Mouse (Mus musculus): ENCODE data around the gene Gm21987.

The Gm21987 gene

DNA sequence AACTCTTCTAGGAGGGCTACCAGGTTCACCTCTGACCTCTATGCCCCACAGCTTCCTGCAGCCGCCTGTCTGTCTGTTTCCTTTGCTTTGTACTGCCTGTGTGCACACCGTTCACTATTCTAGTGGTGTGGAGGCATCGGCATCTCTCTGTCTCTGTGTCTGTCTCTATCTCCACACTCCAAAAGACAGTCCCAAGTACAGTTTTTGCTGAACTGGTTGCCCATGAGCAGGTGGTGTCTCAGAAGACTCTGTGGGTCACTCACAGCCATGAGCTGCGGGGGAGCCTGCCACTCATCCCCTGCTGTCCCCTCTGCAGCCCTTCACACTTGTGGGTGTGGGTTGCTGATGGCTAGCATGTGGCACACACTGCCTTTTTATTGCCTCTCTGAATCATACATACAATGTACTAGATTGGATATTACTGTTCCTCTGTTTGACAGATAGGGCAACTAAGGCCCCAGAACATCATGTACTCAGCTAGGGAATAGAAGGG, 23.2 kb downstream of the Gm21987 start:
- no peak for DNase-seq (ENCODE audit: extremely low spot score, low read depth, low spot score)

- DNase-seq (ENCODE audit: extremely low spot score, low read depth, low spot score): no peak
Observed at GRCm38 (mm10) chr16:38370633-38371374, 24.0 kb downstream of the Gm21987 start.

DNA sequence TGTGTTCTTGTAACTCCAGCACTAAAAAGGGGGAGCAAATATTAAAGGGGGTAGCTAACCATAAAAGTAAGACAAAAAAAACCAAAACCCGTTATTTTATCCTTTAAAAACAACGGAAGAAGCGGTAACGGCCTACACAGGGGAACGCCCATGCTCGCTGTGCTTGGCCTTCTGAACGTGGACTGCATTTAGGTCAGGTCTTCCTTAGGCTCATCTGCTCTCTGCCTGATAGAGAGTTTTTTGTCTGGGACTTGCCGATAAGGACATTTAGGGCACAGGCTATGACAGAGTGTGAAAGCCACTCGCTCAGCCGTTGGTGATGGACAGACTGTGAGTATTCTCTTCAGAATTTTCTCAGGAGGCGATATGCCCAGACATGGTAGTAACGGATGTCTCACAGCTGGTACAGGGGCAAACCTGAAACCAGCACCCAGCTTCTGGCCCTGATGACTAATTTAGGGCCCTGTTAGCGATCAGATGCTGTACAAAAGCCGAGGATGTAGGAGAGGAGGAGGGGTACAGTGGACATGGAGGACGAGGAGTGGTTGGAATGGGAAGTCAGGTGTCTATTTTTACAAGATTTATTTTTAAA, 25.0 kb downstream of the Gm21987 start:
- DNase-seq (ENCODE audit: extremely low spot score, low read depth, low spot score): no peak

DNA sequence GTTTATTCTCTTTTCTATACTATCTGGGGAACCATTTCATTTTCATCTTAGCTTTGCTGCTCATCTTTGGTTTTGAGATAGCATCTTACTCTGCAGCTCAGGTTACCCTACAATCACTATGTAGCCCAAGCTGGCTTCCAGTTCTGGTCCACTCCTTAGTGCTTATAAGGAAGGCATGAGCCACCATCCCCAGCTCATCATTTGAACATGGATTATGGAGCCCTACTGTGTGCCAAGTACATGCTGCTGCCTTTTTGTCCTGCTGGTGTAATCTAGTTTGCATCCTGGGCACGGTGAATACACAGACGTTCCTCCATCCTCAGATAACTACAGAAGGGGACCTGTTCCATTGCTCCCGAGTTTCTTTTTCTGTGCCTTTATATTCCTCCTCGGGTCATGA, 26.0 kb downstream of the Gm21987 start:
- no peak for DNase-seq (ENCODE audit: extremely low spot score, low read depth, low spot score)

DNA sequence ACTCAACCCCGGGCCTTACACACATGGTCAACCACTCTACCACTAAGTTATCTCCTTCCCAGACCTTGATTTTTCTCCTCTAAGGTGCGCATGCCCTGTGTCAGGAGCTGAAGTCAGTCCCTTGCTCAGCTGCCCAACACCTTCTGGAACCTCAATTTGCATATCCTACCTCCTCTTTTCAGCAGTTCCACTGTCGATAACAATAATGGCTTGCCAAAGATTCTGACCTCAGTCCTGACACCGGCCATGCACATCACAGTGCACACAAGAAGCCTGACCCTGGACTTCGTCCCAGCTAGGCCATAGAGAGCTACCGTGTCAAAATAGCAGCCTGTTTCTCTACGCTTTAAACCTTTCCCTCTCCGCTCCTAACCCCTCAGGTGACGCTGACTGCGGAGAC, 26.6 kb downstream of the Gm21987 start:
- DNase-seq (ENCODE audit: extremely low spot score, low read depth, low spot score): no peak

DNA sequence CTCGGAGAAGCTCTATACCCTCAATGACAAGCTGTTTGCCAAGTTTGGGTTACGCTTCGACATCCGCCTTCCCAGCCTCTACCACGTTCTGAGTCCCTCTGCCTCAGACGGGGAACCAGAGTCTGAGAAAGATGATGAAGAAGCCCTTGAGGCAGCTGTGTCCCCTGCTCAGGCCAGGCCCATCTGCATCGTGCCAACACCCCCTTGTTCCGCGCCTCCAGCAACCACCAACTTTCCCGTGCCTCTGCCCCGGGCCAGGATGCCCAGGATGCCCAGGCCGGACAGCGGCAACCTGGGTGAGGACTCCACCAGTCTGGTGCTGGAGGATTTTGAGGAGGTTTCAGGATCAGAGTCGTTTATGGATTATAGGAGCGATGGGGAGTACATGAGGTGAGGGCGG, 27.1 kb downstream of the Gm21987 start:
- no peak for DNase-seq (ENCODE audit: extremely low spot score, low read depth, low spot score)

DNA sequence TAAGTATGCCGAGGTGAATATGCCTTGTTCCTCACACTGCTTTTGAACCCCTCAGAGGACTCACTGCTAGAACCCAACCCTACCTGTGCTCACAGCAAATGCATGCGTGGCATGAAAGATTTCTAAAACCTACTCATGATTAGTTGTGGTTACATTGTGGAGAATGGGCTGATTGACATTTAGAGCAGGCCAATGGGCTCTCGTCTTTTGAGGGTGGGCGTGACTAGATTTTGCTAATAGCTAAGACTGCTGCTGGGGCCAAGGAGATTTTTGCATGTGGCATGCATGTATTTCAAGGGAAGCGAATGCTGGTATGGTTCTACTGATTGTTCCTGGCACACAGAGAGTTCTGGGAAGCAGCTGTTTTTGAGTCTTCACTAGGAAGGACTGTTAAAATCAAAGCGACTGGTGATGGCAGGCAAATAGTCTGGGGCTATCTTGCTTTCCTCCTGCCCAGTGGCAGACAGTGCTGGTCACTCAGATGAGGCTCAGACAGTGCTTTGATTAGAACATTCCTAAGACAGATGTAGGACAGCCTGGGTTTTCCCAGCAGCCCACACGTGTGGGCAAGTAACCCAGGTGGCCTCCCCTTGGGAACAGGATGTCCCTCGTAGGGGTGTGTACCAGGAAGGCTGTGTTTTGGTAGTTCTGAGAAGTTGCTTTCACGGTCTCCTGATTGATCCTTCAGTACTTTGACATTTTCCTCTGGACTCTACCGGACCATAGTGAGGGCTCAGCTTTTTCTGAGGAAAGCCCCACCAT, 27.7 kb downstream of the Gm21987 start:
- DNase-seq (ENCODE audit: extremely low spot score, low read depth, low spot score): no peak

DNA sequence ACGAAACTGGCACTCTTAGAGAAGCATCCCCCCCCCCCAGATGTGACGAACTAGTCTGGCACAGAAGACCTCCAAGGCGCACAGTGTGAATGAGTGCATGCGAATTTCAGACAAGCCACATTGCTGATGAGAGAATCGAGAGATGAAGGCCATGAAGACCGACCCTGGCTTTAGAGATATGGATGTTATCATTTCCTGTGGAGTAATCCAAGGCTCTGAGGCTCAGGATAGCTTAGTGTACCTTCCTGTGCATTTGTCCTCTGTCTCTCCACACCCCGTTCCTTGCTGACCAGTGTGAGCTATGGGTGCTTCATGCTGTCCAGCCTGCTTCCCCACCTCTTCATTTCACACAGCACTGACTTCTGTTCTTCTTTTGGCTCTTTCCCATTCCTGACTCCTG, 28.3 kb downstream of the Gm21987 start:
- DNase-seq (ENCODE audit: extremely low spot score, low read depth, low spot score): no peak

GRCm38 (mm10) chr16:38376163-38376840, 29.5 kb downstream of the Gm21987 start:
- no peak for DNase-seq (ENCODE audit: extremely low spot score, low read depth, low spot score)

GRCm38 (mm10) chr16:38376841-38377249, 30.0 kb downstream of the Gm21987 start:
- no peak for DNase-seq (ENCODE audit: extremely low spot score, low read depth, low spot score)

- no peak for DNase-seq (ENCODE audit: extremely low spot score, low read depth, low spot score)
Observed at GRCm38 (mm10) chr16:38377546-38377945, 30.7 kb downstream of the Gm21987 start.

GRCm38 (mm10) chr16:38378591-38378990, 31.8 kb downstream of the Gm21987 start:
- DNase-seq (ENCODE audit: extremely low spot score, low read depth, low spot score): no peak

- DNase-seq (ENCODE audit: extremely low spot score, low read depth, low spot score): no peak
Observed at GRCm38 (mm10) chr16:38379088-38379487, 32.2 kb downstream of the Gm21987 start.

DNA sequence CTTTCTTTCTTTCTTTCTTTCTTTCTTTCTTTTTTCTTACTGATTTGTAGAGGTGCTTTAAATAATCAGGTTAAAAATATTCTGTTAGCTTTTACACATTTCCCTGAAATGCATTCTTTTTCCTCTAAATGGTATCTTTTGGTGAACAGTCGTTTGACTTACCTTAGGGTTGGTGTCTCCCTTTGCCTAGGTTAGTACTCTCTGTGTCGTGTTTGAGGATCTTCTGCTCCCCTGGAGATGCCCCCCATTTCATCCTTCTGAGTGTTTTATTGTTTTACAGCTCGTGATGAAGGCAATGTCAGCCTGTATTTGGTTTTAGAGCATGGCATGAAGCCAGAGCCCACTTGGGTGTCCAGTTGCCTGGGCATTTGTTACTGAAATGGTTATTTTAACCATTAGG, 32.7 kb downstream of the Gm21987 start:
- DNase-seq (ENCODE audit: extremely low spot score, low read depth, low spot score): no peak

DNA sequence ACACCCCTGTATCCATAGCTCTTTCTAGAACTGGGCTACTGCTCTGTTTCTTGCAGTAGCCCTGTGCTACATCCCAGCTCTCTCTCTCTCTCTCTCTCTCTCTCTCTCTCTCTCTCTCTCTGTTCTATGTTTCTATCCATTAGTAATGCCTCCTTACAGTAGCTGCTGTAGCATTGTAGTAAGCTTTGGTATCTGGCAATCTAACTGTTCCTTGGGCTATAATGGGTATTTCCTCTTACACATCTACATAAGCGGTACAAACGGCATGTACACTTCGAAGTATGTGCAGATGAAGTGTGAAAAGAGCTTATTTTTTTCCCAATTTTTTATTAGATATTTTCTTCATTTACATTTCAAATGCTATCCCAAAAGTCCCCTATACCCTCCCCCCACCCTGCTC, 33.1 kb downstream of the Gm21987 start:
- no peak for DNase-seq (ENCODE audit: extremely low spot score, low read depth, low spot score)

DNA sequence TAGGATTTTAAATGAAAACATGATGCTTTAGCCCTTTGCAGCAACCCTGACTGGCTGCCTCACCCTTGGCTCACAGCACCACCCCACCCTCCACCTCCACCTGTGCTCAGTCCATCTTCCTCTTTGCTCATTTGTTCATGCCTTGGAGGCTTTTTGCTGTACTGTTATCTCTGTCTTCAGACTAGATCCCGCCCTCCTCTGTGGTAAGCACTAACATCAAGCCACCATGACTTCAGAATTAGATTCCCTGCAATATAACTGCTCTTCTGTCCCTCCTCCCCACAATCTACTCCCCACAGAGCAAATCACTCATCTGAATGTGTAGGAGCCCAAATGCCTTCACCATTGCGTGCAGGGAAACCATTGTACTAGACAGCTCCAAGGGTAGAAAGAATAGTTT, 36.8 kb downstream of the Gm21987 start:
- no peak for DNase-seq (ENCODE audit: extremely low spot score, low read depth, low spot score)

DNA sequence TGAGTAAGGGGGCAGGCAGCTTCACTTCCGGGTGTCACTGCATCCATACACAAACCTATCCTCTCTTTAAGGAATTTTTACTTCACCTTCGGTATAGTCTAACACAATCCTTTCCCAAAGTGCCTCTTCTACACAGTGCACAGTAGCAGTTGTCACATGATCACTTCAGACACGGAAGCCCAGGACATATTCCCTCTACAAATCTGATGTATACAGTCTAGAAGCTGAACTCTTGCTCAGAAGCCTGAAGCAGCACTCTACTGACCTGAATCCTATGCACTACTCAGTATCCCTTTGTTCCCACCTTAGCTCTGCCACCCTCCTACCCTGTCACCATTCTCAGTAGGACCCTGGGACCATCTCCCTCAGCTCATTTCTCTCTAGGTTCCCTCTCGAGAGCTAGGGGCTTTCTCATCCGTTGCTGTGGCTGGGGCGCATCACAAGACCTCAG, 38.4 kb downstream of the Gm21987 start:
- no peak for DNase-seq (ENCODE audit: extremely low spot score, low read depth, low spot score)

DNA sequence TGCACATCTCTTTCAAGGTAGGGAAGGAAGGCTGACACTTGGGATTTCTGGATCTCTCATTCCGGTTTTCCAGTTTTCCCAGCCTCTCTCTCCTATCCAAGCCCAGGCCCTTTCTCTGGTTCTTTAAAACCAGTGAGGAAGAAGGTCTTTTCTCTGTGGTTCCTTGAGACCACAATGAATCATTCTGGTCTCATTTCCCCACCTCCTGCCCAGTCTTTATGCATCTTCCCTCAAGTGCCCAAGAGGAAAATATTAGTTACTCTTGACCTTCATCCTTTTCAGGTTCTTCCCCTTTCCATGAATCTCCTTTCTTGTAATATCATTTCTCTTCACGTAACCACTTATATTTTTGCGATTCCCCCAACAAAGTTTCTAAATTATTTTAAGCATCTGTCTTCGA, 38.9 kb downstream of the Gm21987 start:
- no peak for DNase-seq (ENCODE audit: extremely low spot score, low read depth, low spot score)

- no peak for DNase-seq (ENCODE audit: extremely low spot score, low read depth, low spot score)
Observed at GRCm38 (mm10) chr16:38387389-38387788, 40.5 kb downstream of the Gm21987 start.

DNA sequence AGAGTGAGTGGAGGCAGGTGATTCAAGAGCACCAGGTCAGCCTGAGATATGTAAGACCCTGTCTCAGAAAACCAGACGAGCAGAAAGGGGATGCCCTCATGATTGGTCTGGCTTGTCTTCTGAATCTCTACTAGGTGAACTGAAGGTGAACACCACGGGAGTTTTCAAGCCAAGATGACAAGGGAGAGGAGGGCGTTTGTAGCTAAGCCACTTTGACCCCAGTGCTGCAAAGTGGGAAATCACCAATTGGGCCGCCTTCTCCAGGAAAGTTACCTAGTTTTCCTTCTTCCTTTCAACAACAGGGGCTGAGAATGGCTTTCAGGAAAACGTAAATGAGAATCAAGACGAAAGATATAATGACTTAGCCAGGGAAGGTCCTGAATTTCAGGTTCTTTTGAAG, 41.9 kb downstream of the Gm21987 start:
- no peak for DNase-seq (ENCODE audit: extremely low spot score, low read depth, low spot score)

- no peak for DNase-seq (ENCODE audit: extremely low spot score, low read depth, low spot score)
Observed at GRCm38 (mm10) chr16:38389284-38389893, 42.5 kb downstream of the Gm21987 start.
